Comparison of ENCODE assay signal across 15 mouse cellular contexts in genomic region chr2:92405687-92406086, GRCm38 (mm10). TPM values are rescaled to one million over a fixed set of nuclear protein-coding genes. Genes with fewer than 3 reads are reported as not detected.
DNase-seq lines count a peak whose midpoint lies in the region; ATAC-seq lines count a peak whose summit lies in the region.
"Had no signal": no experiment of that assay in that cellular context is flagged by ENCODE, and none has a peak within 500 bp of the region (broad histone marks: within the 10 kb centered on the region; RNA-seq: fewer than 3 reads in every experiment).

No protein-coding gene starts in this region.

- H3K4me2 ChIP-seq in neural tube, embryonic 12.5 days (replicated peaks): no peak overlapping the region
- H3K4me2 ChIP-seq in midbrain, embryonic 13.5 days (replicated peaks): no peak overlapping the region
- H3K4me2 ChIP-seq: intestine, embryonic 15.5 days; liver, embryonic 12.5 days; lung, embryonic 14.5 days; stomach, embryonic 15.5 days had no signal

- H3K4me1 ChIP-seq in neural tube, embryonic 12.5 days: peaks cover 35% of the 10 kb centered on the region
- H3K4me1 ChIP-seq in midbrain, embryonic 13.5 days (replicated peaks): peaks cover 21% of the 10 kb centered on the region

- H3K9ac ChIP-seq in neural tube, embryonic 12.5 days: 0 out of 2 replicates have a peak overlapping the region, but pooled peaks have one; percentile 8
- H3K9ac ChIP-seq in midbrain, embryonic 13.5 days (replicated peaks): no peak overlapping the region
- H3K9ac ChIP-seq: intestine, embryonic 15.5 days; liver, embryonic 12.5 days; lung, embryonic 14.5 days; stomach, embryonic 15.5 days had no signal

- peaks cover 55% of the 10 kb centered on the region for H3K36me3 ChIP-seq in neural tube, embryonic 12.5 days
- peaks cover 74% of the 10 kb centered on the region for H3K36me3 ChIP-seq in midbrain, embryonic 13.5 days

- no peak overlapping the region for H3K27ac ChIP-seq in neural tube, embryonic 12.5 days
- H3K27ac ChIP-seq in midbrain, embryonic 13.5 days: peak overlapping the region; percentile 26
- H3K27ac ChIP-seq: intestine, embryonic 15.5 days; liver, embryonic 12.5 days; stomach, embryonic 15.5 days had no signal

- WGBS in neural tube, embryonic 12.5 days: 75% methylated on average over 7 of the region's 7 CpGs
- 80% methylated on average over 7 of the region's 7 CpGs for WGBS in midbrain, embryonic 13.5 days

- no peak for ATAC-seq in neural tube, embryonic 12.5 days (ENCODE audit: low FRiP score, low read depth)
- no peak for ATAC-seq in midbrain, embryonic 13.5 days
- ATAC-seq: intestine, embryonic 15.5 days; liver, embryonic 12.5 days had no signal

- no peak overlapping the region for H3K4me3 ChIP-seq in neural tube, embryonic 12.5 days
- no peak overlapping the region for H3K4me3 ChIP-seq in midbrain, embryonic 13.5 days (replicated peaks)
- H3K4me3 ChIP-seq: intestine, embryonic 15.5 days; liver, embryonic 12.5 days; stomach, embryonic 15.5 days had no signal

- H3K27me3 ChIP-seq in neural tube, embryonic 12.5 days (replicated peaks): no peaks in the 10 kb centered on the region
- no peaks in the 10 kb centered on the region for H3K27me3 ChIP-seq in midbrain, embryonic 13.5 days

- peak; percentile 4 for DNase-seq in heart, postnatal 4 days
- DNase-seq in heart, adult 9 months (ENCODE audit: low spot score in 2 of 2): no peak
- DNase-seq in neural tube, embryonic 10.5 days (ENCODE audit: extremely low spot score, low spot score): no peak
- no peak for DNase-seq in kidney, adult 18-20 months
- no peak for DNase-seq in adrenal gland, postnatal 14 days
- DNase-seq: gastrocnemius, postnatal 25 days; heart, postnatal 10 days; lung, embryonic 14.5 days; spleen, adult 18-20 months had no signal

- H3K9me3 ChIP-seq in neural tube, embryonic 12.5 days: no peaks in the 10 kb centered on the region
- H3K9me3 ChIP-seq in midbrain, embryonic 13.5 days: no peaks in the 10 kb centered on the region
- H3K9me3 ChIP-seq: intestine, embryonic 15.5 days; liver, embryonic 12.5 days; stomach, embryonic 15.5 days had no signal

RNA-seq across cellular contexts. Expression of gene Mapk8ip1, which starts 4.6 kb away (rescaled TPM):
- 1 to 10 TPM; 7.9 to 8.1 TPM for total RNA-seq in heart, postnatal 4 days (2021)
- polyA plus RNA-seq in neural tube, embryonic 12.5 days (2016; fragmentation: Nextera tagmentation; extraction: Ambion mirVana): 144 and 154 TPM in 2 replicates
- 86.9 and 111 TPM in 2 replicates for polyA plus RNA-seq in midbrain, embryonic 13.5 days (2015; fragmentation: Nextera tagmentation; extraction: Ambion mirVana)
- 21.2 and 22.8 TPM in 2 replicates for total RNA-seq in adrenal gland, postnatal 14 days (2021)

RNA-seq across cellular contexts. Expression of gene 1700029I15Rik, which starts 23.3 kb away (rescaled TPM):
- 1 to 10 TPM; 1.2 to 1.7 TPM for total RNA-seq in heart, postnatal 4 days (2021)
- 5.8 and 7.3 TPM in 2 replicates for polyA plus RNA-seq in neural tube, embryonic 12.5 days (2016; fragmentation: Nextera tagmentation; extraction: Ambion mirVana)
- polyA plus RNA-seq in midbrain, embryonic 13.5 days (2015; fragmentation: Nextera tagmentation; extraction: Ambion mirVana): 8.0 and 8.9 TPM in 2 replicates
- total RNA-seq in adrenal gland, postnatal 14 days (2021): 9.6 and 9.7 TPM in 2 replicates

RNA-seq across cellular contexts. Expression of gene Cry2, which starts 28.2 kb away (rescaled TPM):
- total RNA-seq in heart, postnatal 4 days (2021): 10 to 100 TPM; 28.5 TPM
- 32.7 and 33.6 TPM in 2 replicates for polyA plus RNA-seq in neural tube, embryonic 12.5 days (2016; fragmentation: Nextera tagmentation; extraction: Ambion mirVana)
- 35.8 and 36.2 TPM in 2 replicates for polyA plus RNA-seq in midbrain, embryonic 13.5 days (2015; fragmentation: Nextera tagmentation; extraction: Ambion mirVana)
- 31.8 and 37.3 TPM in 2 replicates for total RNA-seq in adrenal gland, postnatal 14 days (2021)

RNA-seq across cellular contexts. Expression of gene Large2, which starts 31.0 kb away (rescaled TPM):
- total RNA-seq in heart, postnatal 4 days (2021): under 1 TPM; 0.29 to 0.70 TPM
- 1.8 and 2.6 TPM in 2 replicates for polyA plus RNA-seq in neural tube, embryonic 12.5 days (2016; fragmentation: Nextera tagmentation; extraction: Ambion mirVana)
- polyA plus RNA-seq in midbrain, embryonic 13.5 days (2015; fragmentation: Nextera tagmentation; extraction: Ambion mirVana): 1.5 and 2.5 TPM in 2 replicates
- total RNA-seq in adrenal gland, postnatal 14 days (2021): 1.6 and 2.7 TPM in 2 replicates
- polyA plus RNA-seq: G1E had no signal

RNA-seq across cellular contexts. Expression of gene Pex16, which starts 31.2 kb away (rescaled TPM):
- 10 to 100 TPM; 20.8 to 22.2 TPM for total RNA-seq in heart, postnatal 4 days (2021)
- polyA plus RNA-seq in neural tube, embryonic 12.5 days (2016; fragmentation: Nextera tagmentation; extraction: Ambion mirVana): 26.5 and 28.7 TPM in 2 replicates
- polyA plus RNA-seq in midbrain, embryonic 13.5 days (2015; fragmentation: Nextera tagmentation; extraction: Ambion mirVana): 32.8 and 36.0 TPM in 2 replicates
- 117 and 129 TPM in 2 replicates for total RNA-seq in adrenal gland, postnatal 14 days (2021)
